Mouse (Mus musculus) thymus, adult 2 months (tissue): ENCODE results near the gene Gm20390.

ENCODE experiments used
- CTCF ChIP-seq: fragments of 200-500 bp; IDR thresholded peaks from 2 replicates; pipeline ENCODE4 v1.5.1; 2012; ENCODE audit warnings: mild to moderate bottlenecking, control low read depth, low read length, moderate library complexity, borderline replicate concordance; ENCODE audit not compliant: control insufficient read depth, poor library complexity, insufficient read depth; ENCODE audit errors: extremely low read depth
- POLR2A ChIP-seq: fragments of 200-500 bp; IDR thresholded peaks from 2 replicates; pipeline ENCODE4 v1.6.1; 2012; ENCODE audit warnings: mild to moderate bottlenecking, low read length, control low read depth, moderate library complexity; ENCODE audit not compliant: control insufficient read depth, poor library complexity, insufficient read depth; ENCODE audit errors: extremely low read depth

GRCm38 (mm10) chr11:93961482-93961881 lies 6.6 kb downstream of the Gm20390 start:
- TF ChIP-seq POLR2A (no peak), CTCF (no peak)
